Mouse (Mus musculus): ENCODE measurements around the gene Nme4. TPM values are rescaled to one million over a fixed set of nuclear protein-coding genes. Genes with fewer than 3 reads are reported as not detected.

The Nme4 gene
- total RNA-seq, 2 experiments from 2014 or later, result 4.1 TPM

Other genes with a start within 250 kb of the Nme4 start
- gene Wdr90, start 234.1 kb downstream of the Nme4 start, total RNA-seq (2021), result 10 to 100 TPM; 14.8 to 21.0 TPM
- gene Mcrip2, start 226.8 kb downstream of the Nme4 start, total RNA-seq (2021), result 10 to 100 TPM; 22.4 to 25.3 TPM
- 10 to 100 TPM; 39.2 to 40.1 TPM for gene Mettl26, start 220.5 kb downstream of the Nme4 start, total RNA-seq (2021)
- 1 to 10 TPM; 2.0 TPM for gene Wfikkn1, start 214.7 kb downstream of the Nme4 start, total RNA-seq (2021)
- 10 to 100 TPM; 41.0 to 52.9 TPM for gene Rab40c, start 175.9 kb downstream of the Nme4 start, total RNA-seq (2021)
- gene Pigq, start 150.7 kb downstream of the Nme4 start, total RNA-seq (2021), result 100 to 1,000 TPM; 135 to 137 TPM
- gene Nhlrc4, start 150.6 kb downstream of the Nme4 start, total RNA-seq (2021), result under 1 TPM in 1 of 2 experiments, not detected in 1; 0.52 TPM
- gene A930017K11Rik, start 143.0 kb downstream of the Nme4 start, total RNA-seq (2021), result under 1 TPM; 0.34 to 0.47 TPM
- 10 to 100 TPM; 48.7 to 55.2 TPM for gene Capn15, start 109.8 kb downstream of the Nme4 start, total RNA-seq (2021)
- gene Rab11fip3, start 26.0 kb downstream of the Nme4 start, total RNA-seq (2021), result 100 to 1,000 TPM in 1 of 2 experiments, 10 to 100 TPM in 1; 97.3 to 104 TPM
- gene Decr2, start 5.3 kb downstream of the Nme4 start, total RNA-seq (2021), result 10 to 100 TPM; 27.2 to 28.2 TPM
- gene Tmem8, start 17.7 kb upstream of the Nme4 start, total RNA-seq (2021), result 10 to 100 TPM; 11.4 to 13.1 TPM
- gene Mrpl28, start 27.9 kb upstream of the Nme4 start, total RNA-seq (2021), result 10 to 100 TPM; 63.4 to 68.9 TPM
- gene Axin1, start 43.1 kb upstream of the Nme4 start, total RNA-seq (2021), result 10 to 100 TPM; 23.2 to 23.6 TPM
- under 1 TPM; 0.30 to 0.80 TPM for gene Pdia2, start 103.5 kb upstream of the Nme4 start, total RNA-seq (2021)
- gene Rgs11, start 107.3 kb upstream of the Nme4 start, total RNA-seq (2021), result 10 to 100 TPM; 36.8 to 52.1 TPM
- 10 to 100 TPM; 71.8 to 83.1 TPM for gene Arhgdig, start 112.2 kb upstream of the Nme4 start, total RNA-seq (2021)
- gene Fam234a, start 148.6 kb upstream of the Nme4 start, total RNA-seq (2021), result 10 to 100 TPM; 16.1 to 17.5 TPM
- 10 to 100 TPM; 77.6 to 86.4 TPM for gene Luc7l, start 157.3 kb upstream of the Nme4 start, total RNA-seq (2021)

Data from layer of hippocampus, postnatal 25 days (tissue).